Mouse (Mus musculus) lung, postnatal 0 days (tissue): ENCODE measurements around the gene Fgg. TPM values are rescaled to one million over a fixed set of nuclear protein-coding genes. Genes with fewer than 3 reads are reported as not detected.

ENCODE experiments used
- ATAC-seq: fragments of 200-750 bp; cut with Nextera tagmentation; 2 replicates; pipeline ENCODE4 v1.8.0; 2017; ENCODE audit warnings: moderate library complexity
- DNase-seq: peaks from one replicate; pipeline ENCODE4 v3.0.0-alpha.2; 2016; ENCODE audit warnings: low spot score
- H3K27ac ChIP-seq: fragments of 300-500 bp; sonication (generic); 2 replicates; pipeline ENCODE4 v1.5.1; 2014; ENCODE audit warnings: antibody characterized with exemption, mild to moderate bottlenecking, low read length, mixed read lengths
- H3K27me3 ChIP-seq: fragments of 300-500 bp; sonication (generic); replicated peaks from 2 replicates; pipeline ENCODE4 v1.6.1; 2014; ENCODE audit warnings: low read length, mixed read lengths; ENCODE audit not compliant: insufficient read depth
- H3K36me3 ChIP-seq: fragments of 300-500 bp; sonication (generic); 2 replicates; pipeline ENCODE4 v1.6.1; 2014; ENCODE audit warnings: low read length, mixed read lengths; ENCODE audit not compliant: insufficient read depth
- H3K4me1 ChIP-seq: fragments of 300-500 bp; sonication (generic); 2 replicates; pipeline ENCODE4 v1.6.1; 2014; ENCODE audit warnings: antibody characterized with exemption, low read depth, low read length, mixed read lengths; ENCODE audit not compliant: insufficient read depth
- H3K4me2 ChIP-seq: fragments of 300-500 bp; sonication (generic); replicated peaks from 2 replicates; pipeline ENCODE4 v1.6.1; 2014; ENCODE audit warnings: low read depth, mild to moderate bottlenecking, low read length, moderate library complexity, mixed read lengths
- H3K4me3 ChIP-seq: fragments of 300-500 bp; sonication (generic); 2 replicates; pipeline ENCODE4 v1.5.1; 2014; ENCODE audit warnings: low read depth, low read length
- H3K9ac ChIP-seq: fragments of 300-500 bp; sonication (generic); replicated peaks from 2 replicates; pipeline ENCODE4 v1.6.1; 2014; ENCODE audit warnings: low read depth, mild to moderate bottlenecking
- H3K9me3 ChIP-seq: fragments of 300-500 bp; sonication (generic); 2 replicates; pipeline ENCODE4 v1.6.1; 2016; ENCODE audit warnings: low read length, mixed read lengths
- CTCF ChIP-seq: IDR thresholded peaks from 2 replicates; pipeline ENCODE4 v1.5.1; 2016; ENCODE audit warnings: antibody characterized with exemption, mild to moderate bottlenecking
- EP300 ChIP-seq: IDR thresholded peaks from 2 replicates; pipeline ENCODE4 v1.6.1; 2016; ENCODE audit warnings: antibody characterized with exemption, mild to moderate bottlenecking, control low read depth
- WGBS: fragments of 180-500 bp; shearing (Covaris S2); extraction: QIAGEN DNeasy Blood & Tissue Kit; methylation state at CpG from one replicate; pipeline ENCODE4 v1.1.7; 2014; 5-methylcytosine and 5-hydroxymethylcytosine counted together
- polyA plus RNA-seq: library from polyadenylated mRNA; unstranded; fragments of >200 nt; fragmentation: Nextera tagmentation; extraction: Ambion mirVana; gene quantifications from 2 replicates; pipeline ENCODE4 v1.2.1, GENCODE M21; 2015

Fgg gene
- polyA plus RNA-seq, 1 experiment from 2014 or later = 1.4 TPM

DNA sequence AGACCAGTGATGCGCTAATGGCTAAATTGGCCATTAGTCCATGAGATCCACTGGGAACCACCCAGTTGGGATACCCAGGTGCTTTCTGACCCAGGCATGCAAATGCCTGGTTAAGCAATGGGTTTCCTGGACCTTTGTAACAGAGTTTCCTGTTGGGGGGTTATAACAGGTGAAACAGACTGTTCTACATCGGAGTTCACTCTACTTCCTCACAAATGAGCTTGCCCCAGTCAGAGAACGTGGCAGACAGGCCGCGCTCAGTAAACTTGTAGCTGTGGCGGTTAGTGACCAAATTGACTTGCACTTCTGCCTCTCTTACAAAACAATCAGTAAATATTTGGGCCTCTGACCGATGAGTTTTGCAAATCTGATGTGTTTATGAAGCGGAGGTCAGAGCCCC is 4.5 kb upstream of the Fgg start:
- no peaks in the 10 kb centered on the region for H3K4me1 ChIP-seq
- no peaks in the 10 kb centered on the region for H3K27me3 ChIP-seq
- H3K4me3 ChIP-seq = no peak overlapping the region
- H3K27ac ChIP-seq = no peak overlapping the region
- DNase-seq (no peak), ATAC-seq (no peak)
- no peak overlapping the region for H3K4me2 ChIP-seq
- H3K36me3 ChIP-seq = no peaks in the 10 kb centered on the region
- no peak for TF ChIP-seq EP300
- no peak for TF ChIP-seq CTCF
- no peaks in the 10 kb centered on the region for H3K9me3 ChIP-seq
- WGBS = 82% methylated on average over 8 of the region's 8 CpGs
- H3K9ac ChIP-seq = no peak overlapping the region

DNA sequence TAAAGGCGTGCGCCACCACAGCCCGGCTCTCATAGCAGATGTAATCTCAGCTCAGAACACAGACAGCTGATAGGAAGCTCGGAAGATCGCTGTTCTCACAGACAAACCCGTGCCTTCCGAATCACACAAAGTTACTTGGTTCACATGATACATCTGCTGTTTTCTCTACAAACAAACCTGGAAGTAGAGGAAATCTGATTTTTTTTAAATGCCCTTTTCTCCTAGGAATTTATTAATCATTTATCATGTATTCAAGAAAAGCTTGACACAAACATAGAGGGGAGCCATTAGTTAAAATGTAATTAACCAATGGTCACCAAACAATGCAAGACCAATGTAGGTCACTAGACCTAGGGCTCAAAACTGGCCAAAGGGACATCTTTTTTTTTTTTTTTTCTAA is 2.7 kb upstream of the Fgg start:
- TF ChIP-seq CTCF = no peak
- H3K27ac ChIP-seq = no peak overlapping the region
- DNase-seq (no peak), ATAC-seq (no peak)
- 89% methylated on average over 7 of the region's 7 CpGs for WGBS
- no peaks in the 10 kb centered on the region for H3K9me3 ChIP-seq
- no peaks in the 10 kb centered on the region for H3K36me3 ChIP-seq
- H3K27me3 ChIP-seq = no peaks in the 10 kb centered on the region
- H3K4me1 ChIP-seq = no peaks in the 10 kb centered on the region
- H3K9ac ChIP-seq = no peak overlapping the region
- no peak overlapping the region for H3K4me2 ChIP-seq
- no peak overlapping the region for H3K4me3 ChIP-seq

GRCm38 (mm10) chr3:83010291-83010690 is 2.8 kb downstream of the Fgg start:
- H3K36me3 ChIP-seq = no peaks in the 10 kb centered on the region
- H3K9me3 ChIP-seq = no peaks in the 10 kb centered on the region
- 70% methylated on average over 11 of the region's 11 CpGs for WGBS
- no peak for DNase-seq
- H3K4me1 ChIP-seq = no peaks in the 10 kb centered on the region
- H3K4me3 ChIP-seq = no peak overlapping the region
- TF ChIP-seq CTCF (no peak), EP300 (no peak)
- no peaks in the 10 kb centered on the region for H3K27me3 ChIP-seq
- no peak overlapping the region for H3K9ac ChIP-seq
- H3K27ac ChIP-seq = no peak overlapping the region
- no peak for ATAC-seq
- no peak overlapping the region for H3K4me2 ChIP-seq

- H3K27ac ChIP-seq = no peak overlapping the region
- TF ChIP-seq EP300 = no peak
- no peak for TF ChIP-seq CTCF
- no peak overlapping the region for H3K4me2 ChIP-seq
- no peak for DNase-seq
- whole genome bisulfite sequencing = 83% methylated on average over 4 of the region's 4 CpGs
- H3K9me3 ChIP-seq = no peaks in the 10 kb centered on the region
- H3K36me3 ChIP-seq = no peaks in the 10 kb centered on the region
- no peak for ATAC-seq
- H3K27me3 ChIP-seq = no peaks in the 10 kb centered on the region
- no peak overlapping the region for H3K9ac ChIP-seq
- H3K4me1 ChIP-seq = no peaks in the 10 kb centered on the region
- no peak overlapping the region for H3K4me3 ChIP-seq
Observed at GRCm38 (mm10) chr3:83011136-83011535, 3.6 kb downstream of the Fgg start.

- no peak overlapping the region for H3K4me2 ChIP-seq
- no peak for TF ChIP-seq EP300
- TF ChIP-seq CTCF = no peak
- no peak overlapping the region for H3K4me3 ChIP-seq
- H3K4me1 ChIP-seq = no peaks in the 10 kb centered on the region
- H3K9ac ChIP-seq = no peak overlapping the region
- no peaks in the 10 kb centered on the region for H3K27me3 ChIP-seq
- DNase-seq = no peak
- H3K27ac ChIP-seq = no peak overlapping the region
- no peaks in the 10 kb centered on the region for H3K36me3 ChIP-seq
- ATAC-seq = no peak
- 75% methylated on average over 4 of the region's 4 CpGs for WGBS
- H3K9me3 ChIP-seq = no peaks in the 10 kb centered on the region
Observed at GRCm38 (mm10) chr3:83011565-83011964, 4.0 kb downstream of the Fgg start.

DNA sequence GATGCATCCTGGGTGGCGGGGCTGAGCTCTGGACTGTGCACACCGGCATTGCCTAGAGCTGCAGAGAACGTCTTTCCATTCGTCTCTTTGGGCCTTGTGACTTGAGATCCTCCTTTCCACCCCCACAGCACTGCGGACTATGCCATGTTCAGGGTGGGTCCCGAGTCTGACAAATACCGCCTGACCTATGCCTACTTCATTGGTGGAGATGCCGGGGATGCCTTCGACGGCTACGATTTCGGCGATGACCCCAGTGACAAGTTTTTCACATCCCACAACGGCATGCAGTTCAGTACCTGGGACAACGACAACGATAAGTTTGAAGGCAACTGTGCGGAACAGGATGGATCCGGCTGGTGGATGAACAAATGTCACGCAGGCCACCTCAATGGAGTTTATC is 5.1 kb downstream of the Fgg start:
- DNase-seq (no peak), ATAC-seq (no peak)
- no peak overlapping the region for H3K27ac ChIP-seq
- 89% methylated on average over 19 of the region's 19 CpGs for WGBS
- H3K4me2 ChIP-seq = no peak overlapping the region
- no peaks in the 10 kb centered on the region for H3K27me3 ChIP-seq
- no peaks in the 10 kb centered on the region for H3K4me1 ChIP-seq
- TF ChIP-seq EP300 = no peak
- TF ChIP-seq CTCF = no peak
- no peaks in the 10 kb centered on the region for H3K9me3 ChIP-seq
- no peak overlapping the region for H3K9ac ChIP-seq
- H3K36me3 ChIP-seq = no peaks in the 10 kb centered on the region
- no peak overlapping the region for H3K4me3 ChIP-seq

DNA sequence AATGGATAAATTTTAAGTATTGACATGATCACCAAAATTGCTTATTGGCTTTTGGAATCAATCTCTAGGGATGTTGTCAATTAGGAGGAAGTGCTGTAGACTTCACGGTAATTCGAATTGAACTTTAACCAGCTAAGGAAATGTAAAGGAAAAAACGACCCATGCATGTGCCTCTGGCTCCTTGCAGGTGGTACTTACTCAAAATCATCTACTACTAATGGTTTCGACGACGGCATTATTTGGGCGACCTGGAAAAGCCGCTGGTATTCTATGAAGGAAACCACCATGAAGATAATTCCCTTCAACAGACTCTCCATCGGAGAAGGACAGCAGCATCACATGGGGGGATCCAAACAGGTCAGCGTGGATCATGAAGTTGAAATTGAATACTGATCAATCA is 6.4 kb downstream of the Fgg start:
- H3K27me3 ChIP-seq = no peaks in the 10 kb centered on the region
- 78% methylated on average over 10 of the region's 10 CpGs for WGBS
- ATAC-seq (no peak), DNase-seq (no peak)
- TF ChIP-seq EP300 (no peak), CTCF (no peak)
- no peak overlapping the region for H3K27ac ChIP-seq
- H3K4me1 ChIP-seq = no peaks in the 10 kb centered on the region
- H3K4me2 ChIP-seq = no peak overlapping the region
- no peaks in the 10 kb centered on the region for H3K9me3 ChIP-seq
- no peaks in the 10 kb centered on the region for H3K36me3 ChIP-seq
- H3K4me3 ChIP-seq = no peak overlapping the region
- H3K9ac ChIP-seq = no peak overlapping the region
